Mouse (Mus musculus) thymus, adult 2 months (tissue): Measurements from ENCODE around the gene Cfap100.

Source experiments
- CTCF ChIP-seq: fragments of 200-500 bp; IDR thresholded peaks from 2 replicates; pipeline ENCODE4 v1.5.1; 2012; ENCODE audit warnings: mild to moderate bottlenecking, control low read depth, low read length, moderate library complexity, borderline replicate concordance; ENCODE audit not compliant: control insufficient read depth, poor library complexity, insufficient read depth; ENCODE audit errors: extremely low read depth
- POLR2A ChIP-seq: fragments of 200-500 bp; IDR thresholded peaks from 2 replicates; pipeline ENCODE4 v1.6.1; 2012; ENCODE audit warnings: mild to moderate bottlenecking, low read length, control low read depth, moderate library complexity; ENCODE audit not compliant: control insufficient read depth, poor library complexity, insufficient read depth; ENCODE audit errors: extremely low read depth

DNA sequence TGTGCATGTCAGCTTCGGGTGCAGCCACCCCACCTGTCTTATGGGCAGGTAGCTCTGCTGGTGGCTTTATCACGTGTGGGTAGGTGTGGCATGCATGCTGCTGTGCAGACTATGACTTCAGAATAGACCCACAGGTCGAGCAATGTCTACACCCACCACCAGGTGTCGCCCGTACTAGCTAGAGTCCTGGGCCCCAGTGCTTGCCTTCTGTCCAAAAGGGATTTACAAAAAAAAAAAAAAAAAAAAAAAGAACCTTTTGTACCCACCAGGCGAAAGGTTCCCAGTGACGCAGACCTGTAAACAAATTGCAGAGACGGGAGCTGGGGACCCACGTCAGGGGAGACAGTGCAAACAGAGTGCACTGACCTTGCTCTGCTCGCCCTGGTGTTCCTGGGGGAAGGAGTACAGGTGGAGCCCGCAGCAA lies 6.6 kb upstream of the Cfap100 start:
- TF ChIP-seq CTCF (peak; percentile 30; the same call in 1 of the 2 replicates), POLR2A (no peak)
